Mouse (Mus musculus): Measurements from ENCODE around the gene Kctd13.

Kctd13 gene

DNA sequence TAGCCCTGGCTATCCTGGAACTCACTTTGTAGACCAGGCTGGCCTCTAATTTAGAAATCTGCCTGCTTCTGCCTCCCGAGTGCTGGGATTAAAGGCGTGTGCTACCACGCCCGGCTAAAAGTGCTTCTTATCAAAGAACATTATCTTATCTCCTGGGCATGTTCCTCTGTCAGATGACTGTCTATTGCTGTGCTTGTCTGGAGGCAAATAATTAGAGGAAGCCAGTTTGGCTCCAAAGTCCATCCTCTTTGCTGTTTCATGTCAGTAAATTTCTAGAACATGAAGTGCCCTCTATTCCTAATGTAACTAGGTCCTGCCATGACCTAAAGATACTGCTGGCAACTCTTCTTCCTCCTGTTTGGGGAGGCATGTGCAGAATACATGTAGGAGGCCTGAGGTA lies 53.4 kb downstream of the Kctd13 start:
- DNase-seq (ENCODE audit: low spot score in 2 of 2): no peak

DNA sequence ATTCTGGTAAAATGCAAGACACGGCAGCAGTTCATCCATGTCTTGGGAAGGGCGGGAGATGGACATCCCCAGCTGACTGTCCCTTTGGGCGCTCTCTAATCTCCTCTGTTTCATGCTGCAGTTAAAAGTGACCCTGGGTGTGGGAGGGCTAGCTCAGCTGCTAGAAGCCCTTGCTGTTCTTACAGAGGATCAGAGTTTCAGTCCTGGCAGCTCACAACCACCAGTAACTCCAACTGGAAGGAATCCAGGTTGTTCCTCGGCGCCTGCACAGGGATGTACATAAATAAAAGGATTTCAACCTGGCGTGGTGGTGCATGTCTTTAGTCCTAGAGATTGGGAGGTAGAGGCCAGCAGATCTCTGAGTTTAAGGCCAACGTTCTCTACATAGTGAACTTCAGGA lies 54.4 kb downstream of the Kctd13 start:
- DNase-seq (ENCODE audit: low spot score in 2 of 2): no peak

DNA sequence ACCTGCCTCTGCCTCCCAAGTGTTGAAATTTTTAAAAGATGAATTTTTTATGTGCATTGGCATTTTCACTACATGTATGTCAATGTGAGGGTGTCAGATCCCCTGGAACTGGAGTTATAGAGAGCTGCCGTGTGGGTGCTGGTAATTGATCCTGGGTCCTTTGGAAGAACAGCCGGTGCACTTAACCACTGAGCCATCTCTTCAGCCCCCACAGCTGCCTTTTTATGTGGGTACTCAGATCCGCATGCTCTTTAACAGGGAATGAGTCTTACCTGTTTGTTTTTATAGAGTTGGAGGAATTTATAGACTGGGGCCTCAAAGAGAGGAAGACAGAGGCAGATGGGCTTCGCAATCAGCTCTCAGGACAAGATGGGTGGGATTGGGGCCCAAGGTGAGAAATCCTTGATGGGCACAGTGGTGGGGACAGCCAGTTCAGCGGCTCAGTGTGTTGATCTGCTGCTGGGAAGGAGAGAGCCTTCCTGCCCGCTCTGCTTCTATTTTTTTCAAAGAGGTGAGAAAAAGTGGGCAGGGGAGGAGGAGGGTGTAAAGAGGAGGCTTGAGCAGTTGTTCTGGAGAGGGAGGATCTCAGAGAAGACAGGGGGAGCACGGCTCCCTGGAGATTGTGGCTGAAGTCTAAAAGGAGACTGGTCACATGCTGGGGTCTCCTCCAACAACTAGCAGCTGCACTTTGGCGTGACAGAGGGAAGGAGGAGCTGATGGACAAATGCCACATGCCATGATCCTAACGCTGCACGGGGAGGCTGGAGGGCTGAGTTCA lies 56.2 kb downstream of the Kctd13 start:
- no peak for DNase-seq (ENCODE audit: low spot score in 2 of 2)

DNA sequence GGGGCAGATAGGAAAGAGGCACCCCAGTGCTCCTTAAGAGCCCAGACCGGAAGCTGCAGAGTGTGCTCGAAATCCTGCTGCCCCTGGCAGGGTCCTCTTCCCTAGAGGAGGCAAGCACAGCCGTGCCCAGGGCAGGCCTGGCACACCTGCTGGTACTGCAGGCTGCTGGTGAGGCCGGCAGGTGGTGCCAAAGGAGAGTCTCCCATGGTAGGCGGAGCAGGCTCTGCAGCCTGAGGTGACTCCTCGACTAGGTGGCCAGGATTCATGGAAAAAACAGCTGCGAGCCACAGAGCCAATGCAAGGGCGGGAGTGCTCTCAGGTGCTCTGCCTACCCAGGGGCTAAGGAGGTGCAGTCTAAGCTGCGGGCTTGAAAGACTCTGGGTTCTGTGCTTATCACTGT lies 57.6 kb downstream of the Kctd13 start:
- DNase-seq (ENCODE audit: low spot score in 2 of 2): no peak

DNA sequence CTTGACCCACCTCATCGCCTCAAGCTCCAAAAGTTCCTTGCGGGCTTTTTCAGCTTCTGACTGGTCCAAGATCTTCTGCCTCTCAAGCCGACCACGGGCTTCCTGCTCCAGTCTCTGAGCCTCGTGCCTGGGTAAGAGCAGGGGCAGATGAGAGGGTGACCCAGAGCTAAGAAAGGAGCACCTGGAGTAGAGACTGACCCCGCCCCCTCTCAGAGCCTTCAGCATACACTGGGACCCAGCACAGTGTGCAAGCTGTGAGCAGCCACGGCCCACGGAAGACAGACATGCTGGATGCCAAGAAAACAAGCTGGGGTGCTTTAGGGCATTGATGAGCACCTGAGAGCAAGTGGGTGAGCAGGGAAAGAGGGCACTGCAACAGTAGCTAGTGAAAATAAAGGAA lies 60.1 kb downstream of the Kctd13 start:
- no peak for DNase-seq (ENCODE audit: low spot score in 2 of 2)
